Mouse (Mus musculus) A20 (cell line): ENCODE data around the gene Acbd4.

Experiments used
- DNase-seq: peaks from one replicate; pipeline ENCODE4 v3.0.0-alpha.2; 2011; ENCODE audit warnings: low read depth, low spot score

The Acbd4 gene

GRCm38 (mm10) chr11:103113005-103113404, 11.5 kb downstream of the Acbd4 start:
- DNase-seq, result no peak

GRCm38 (mm10) chr11:103113771-103114170, 12.3 kb downstream of the Acbd4 start:
- DNase-seq, result no peak

- DNase-seq, result peak; percentile 74
These were observed 12.9 kb downstream of the Acbd4 start for GRCm38 (mm10) chr11:103114270-103114943.

- peak; percentile 95 for DNase-seq
These were observed 13.9 kb downstream of the Acbd4 start for GRCm38 (mm10) chr11:103115163-103116007.

GRCm38 (mm10) chr11:103116008-103116818, 14.7 kb downstream of the Acbd4 start, which contains the start of gene Hexim1:
TSS of gene Hexim1 (plus strand) at chr11:103116231.
- DNase-seq, result peak; percentile 100

- no peak for DNase-seq
These were observed 15.6 kb downstream of the Acbd4 start for GRCm38 (mm10) chr11:103116959-103117590.

GRCm38 (mm10) chr11:103117591-103118009, 16.1 kb downstream of the Acbd4 start:
- no peak for DNase-seq

GRCm38 (mm10) chr11:103118866-103119265, 17.4 kb downstream of the Acbd4 start:
- no peak for DNase-seq

- no peak for DNase-seq
These were observed 18.1 kb downstream of the Acbd4 start for GRCm38 (mm10) chr11:103119609-103120008.

- DNase-seq, result no peak
These were observed 18.8 kb downstream of the Acbd4 start for GRCm38 (mm10) chr11:103120315-103120714.

- peak; percentile 80 for DNase-seq
These were observed 30.5 kb downstream of the Acbd4 start, which contains the start of gene Hexim2 for GRCm38 (mm10) chr11:103131701-103132575. TSS of gene Hexim2 (plus strand) at chr11:103132429.

GRCm38 (mm10) chr11:103132576-103133455, 31.3 kb downstream of the Acbd4 start:
- peak; percentile 100 for DNase-seq

- DNase-seq, result peak; percentile 62
These were observed 32.1 kb downstream of the Acbd4 start for GRCm38 (mm10) chr11:103133456-103134185.

- DNase-seq, result no peak
These were observed 32.7 kb downstream of the Acbd4 start for GRCm38 (mm10) chr11:103134221-103134620.

GRCm38 (mm10) chr11:103136039-103136577, 34.6 kb downstream of the Acbd4 start:
- DNase-seq, result no peak

- no peak for DNase-seq
These were observed 38.7 kb downstream of the Acbd4 start for GRCm38 (mm10) chr11:103139951-103140762.

- no peak for DNase-seq
These were observed 39.2 kb downstream of the Acbd4 start for GRCm38 (mm10) chr11:103140763-103141100.
